ENCODE assay signal across 20 mouse cellular contexts in genomic region chr2:18850657-18851056, GRCm38 (mm10).
DNase-seq lines count a peak whose midpoint lies in the region; ATAC-seq and TF ChIP-seq lines count a peak whose summit lies in the region.
"Had no signal": no experiment of that assay in that cellular context is flagged by ENCODE, and none has a peak within 500 bp of the region (broad histone marks: within the 10 kb centered on the region; RNA-seq: fewer than 3 reads in every experiment).

No protein-coding gene starts in this region.

- peaks cover 4% of the 10 kb centered on the region for H3K4me1 ChIP-seq in forebrain, embryonic 16.5 days (replicated peaks; ENCODE audit: control insufficient read depth, insufficient read depth, low read length)
- peaks cover 11% of the 10 kb centered on the region for H3K4me1 ChIP-seq in forebrain, embryonic 10.5 days
- no peaks in the 10 kb centered on the region for H3K4me1 ChIP-seq in midbrain, embryonic 11.5 days (ENCODE audit: control insufficient read depth, insufficient read depth, low read length)
- no peaks in the 10 kb centered on the region for H3K4me1 ChIP-seq in midbrain, postnatal 0 days (ENCODE audit: insufficient read depth, low read length)
- H3K4me1 ChIP-seq in neural tube, embryonic 13.5 days (replicated peaks), result peaks cover 4% of the 10 kb centered on the region; the same call in 1 of the 2 replicates
- no peaks in the 10 kb centered on the region for H3K4me1 ChIP-seq in neural tube, embryonic 15.5 days
- H3K4me1 ChIP-seq: embryonic facial prominence, embryonic 12.5 days; heart, embryonic 15.5 days had no signal

- 33% methylated on average over 8 of the region's 8 CpGs for WGBS in forebrain, embryonic 16.5 days
- WGBS in forebrain, embryonic 10.5 days, result 60% methylated on average over 8 of the region's 8 CpGs
- WGBS in midbrain, embryonic 11.5 days, result 62% methylated on average over 8 of the region's 8 CpGs
- 43% methylated on average over 8 of the region's 8 CpGs for WGBS in midbrain, postnatal 0 days
- WGBS in neural tube, embryonic 13.5 days, result 44% methylated on average over 8 of the region's 8 CpGs
- 38% methylated on average over 8 of the region's 8 CpGs for WGBS in neural tube, embryonic 15.5 days

- no peak overlapping the region for H3K9ac ChIP-seq in forebrain, embryonic 16.5 days (replicated peaks; ENCODE audit: low read depth, low read length)
- H3K9ac ChIP-seq in midbrain, embryonic 11.5 days (ENCODE audit: low read length), result no peak overlapping the region
- no peak overlapping the region for H3K9ac ChIP-seq in midbrain, postnatal 0 days (replicated peaks; ENCODE audit: low read length, poor library complexity, severe bottlenecking)
- no peak overlapping the region for H3K9ac ChIP-seq in neural tube, embryonic 13.5 days
- no peak overlapping the region for H3K9ac ChIP-seq in neural tube, embryonic 15.5 days (replicated peaks)
- H3K9ac ChIP-seq: embryonic facial prominence, embryonic 12.5 days; forebrain, embryonic 15.5 days; heart, embryonic 15.5 days had no signal

- no peak overlapping the region for H3K4me2 ChIP-seq in forebrain, embryonic 16.5 days (ENCODE audit: low read length)
- no peak overlapping the region for H3K4me2 ChIP-seq in midbrain, embryonic 11.5 days
- H3K4me2 ChIP-seq in midbrain, postnatal 0 days (ENCODE audit: low read depth, low read length, poor library complexity, severe bottlenecking), result no peak overlapping the region
- no peak overlapping the region for H3K4me2 ChIP-seq in neural tube, embryonic 13.5 days
- no peak overlapping the region for H3K4me2 ChIP-seq in neural tube, embryonic 15.5 days
- H3K4me2 ChIP-seq: embryonic facial prominence, embryonic 12.5 days; forebrain, embryonic 15.5 days; heart, embryonic 11.5 days; heart, embryonic 15.5 days had no signal

- no peak for DNase-seq in forebrain, embryonic 10.5 days (ENCODE audit: extremely low spot score, low spot score)
- DNase-seq in midbrain, embryonic 11.5 days (ENCODE audit: low spot score, missing footprints), result peak; percentile 78
- no peak for DNase-seq in midbrain, postnatal 0 days (ENCODE audit: low spot score)
- no peak for DNase-seq in MN1 (ENCODE audit: low spot score)
- DNase-seq: adrenal gland, adult 2 months; adrenal gland, postnatal 25 days; cerebellum, adult 2 months; cerebellum, postnatal 10 days; gastrocnemius, postnatal 14 days; heart, adult 2 months; heart, postnatal 14 days had no signal

- ATAC-seq in forebrain, embryonic 16.5 days, result peak; percentile 25; the same call in 1 of the 2 replicates
- no peak for ATAC-seq in midbrain, embryonic 11.5 days (ENCODE audit: low FRiP score)
- no peak for ATAC-seq in midbrain, postnatal 0 days (ENCODE audit: low FRiP score)
- peak; percentile 46; the same call in 1 of the 2 replicates for ATAC-seq in neural tube, embryonic 13.5 days (ENCODE audit: low read depth)
- no peak for ATAC-seq in neural tube, embryonic 15.5 days (ENCODE audit: low FRiP score)
- ATAC-seq: forebrain, embryonic 15.5 days; hindbrain, postnatal 0 days had no signal

- H3K9me3 ChIP-seq in forebrain, embryonic 16.5 days (ENCODE audit: control insufficient read depth, low read length), result no peaks in the 10 kb centered on the region
- H3K9me3 ChIP-seq in forebrain, embryonic 10.5 days, result no peaks in the 10 kb centered on the region
- H3K9me3 ChIP-seq in midbrain, embryonic 11.5 days (ENCODE audit: control insufficient read depth, low read length), result no peaks in the 10 kb centered on the region
- no peaks in the 10 kb centered on the region for H3K9me3 ChIP-seq in midbrain, postnatal 0 days (ENCODE audit: low read length)
- H3K9me3 ChIP-seq in neural tube, embryonic 13.5 days, result no peaks in the 10 kb centered on the region
- no peaks in the 10 kb centered on the region for H3K9me3 ChIP-seq in neural tube, embryonic 15.5 days (replicated peaks)
- H3K9me3 ChIP-seq: embryonic facial prominence, embryonic 12.5 days; forebrain, embryonic 15.5 days; heart, embryonic 15.5 days had no signal

- TF ChIP-seq CTCF in midbrain, postnatal 0 days (IDR thresholded peaks at IDR 0.05), result no peak

- H3K27me3 ChIP-seq in forebrain, embryonic 16.5 days (replicated peaks; ENCODE audit: control insufficient read depth, insufficient read depth, low read length), result no peaks in the 10 kb centered on the region
- peaks cover 22% of the 10 kb centered on the region; the same call in 1 of the 2 replicates for H3K27me3 ChIP-seq in forebrain, embryonic 10.5 days (ENCODE audit: poor library complexity, severe bottlenecking)
- no peaks in the 10 kb centered on the region for H3K27me3 ChIP-seq in midbrain, embryonic 11.5 days (ENCODE audit: control insufficient read depth, insufficient read depth, low read length)
- H3K27me3 ChIP-seq in midbrain, postnatal 0 days (ENCODE audit: insufficient read depth, low read length), result no peaks in the 10 kb centered on the region
- H3K27me3 ChIP-seq in neural tube, embryonic 13.5 days, result no peaks in the 10 kb centered on the region
- H3K27me3 ChIP-seq in neural tube, embryonic 15.5 days (replicated peaks), result no peaks in the 10 kb centered on the region
- H3K27me3 ChIP-seq: CH12.LX; embryonic facial prominence, embryonic 12.5 days; forebrain, embryonic 15.5 days; heart, embryonic 15.5 days had no signal

- H3K27ac ChIP-seq in forebrain, embryonic 16.5 days (ENCODE audit: low read length), result no peak overlapping the region
- H3K27ac ChIP-seq in forebrain, embryonic 10.5 days, result no peak overlapping the region
- H3K27ac ChIP-seq in midbrain, embryonic 11.5 days (ENCODE audit: low read depth, low read length), result no peak overlapping the region
- H3K27ac ChIP-seq in midbrain, postnatal 0 days (ENCODE audit: low read depth, low read length), result no peak overlapping the region
- no peak overlapping the region for H3K27ac ChIP-seq in neural tube, embryonic 13.5 days (replicated peaks)
- no peak overlapping the region for H3K27ac ChIP-seq in neural tube, embryonic 15.5 days (replicated peaks)
- H3K27ac ChIP-seq: embryonic facial prominence, embryonic 12.5 days; forebrain, embryonic 15.5 days; heart, adult 2 months; heart, embryonic 15.5 days; hindbrain, postnatal 0 days had no signal

- H3K36me3 ChIP-seq in forebrain, embryonic 16.5 days (ENCODE audit: control insufficient read depth, insufficient read depth), result no peaks in the 10 kb centered on the region
- peaks cover 4% of the 10 kb centered on the region; the same call in 1 of the 2 replicates for H3K36me3 ChIP-seq in forebrain, embryonic 10.5 days (replicated peaks)
- no peaks in the 10 kb centered on the region for H3K36me3 ChIP-seq in midbrain, embryonic 11.5 days (ENCODE audit: control insufficient read depth, insufficient read depth, low read length)
- H3K36me3 ChIP-seq in midbrain, postnatal 0 days (ENCODE audit: insufficient read depth, low read length), result no peaks in the 10 kb centered on the region; the same call in 1 of the 2 replicates
- H3K36me3 ChIP-seq in neural tube, embryonic 13.5 days, result peaks cover 7% of the 10 kb centered on the region; the same call in 1 of the 2 replicates
- peaks cover 6% of the 10 kb centered on the region; the same call in 1 of the 2 replicates for H3K36me3 ChIP-seq in neural tube, embryonic 15.5 days
- H3K36me3 ChIP-seq: embryonic facial prominence, embryonic 12.5 days had no signal

- no peak overlapping the region for H3K4me3 ChIP-seq in forebrain, embryonic 16.5 days (replicated peaks; ENCODE audit: low read length)
- H3K4me3 ChIP-seq in forebrain, embryonic 10.5 days, result no peak overlapping the region
- no peak overlapping the region for H3K4me3 ChIP-seq in midbrain, embryonic 11.5 days (ENCODE audit: low read depth, low read length)
- no peak overlapping the region for H3K4me3 ChIP-seq in midbrain, postnatal 0 days (ENCODE audit: low read depth, low read length)
- no peak overlapping the region for H3K4me3 ChIP-seq in neural tube, embryonic 13.5 days
- no peak overlapping the region for H3K4me3 ChIP-seq in neural tube, embryonic 15.5 days (replicated peaks)
- H3K4me3 ChIP-seq: embryonic facial prominence, embryonic 12.5 days; forebrain, embryonic 15.5 days; heart, adult 2 months; heart, embryonic 15.5 days had no signal

Comparison
In these comparisons a context has a peak if more than half of its experiments do, and no peak if none do; other contexts are left out.
1. ATAC-seq: peak in forebrain, embryonic 16.5 days (single experiment) and neural tube, embryonic 13.5 days (single experiment); none in midbrain, embryonic 11.5 days (single experiment), midbrain, postnatal 0 days (single experiment) and neural tube, embryonic 15.5 days (single experiment).